Mouse (Mus musculus) hindbrain, embryonic 14.5 days (tissue): ENCODE data around the gene Map4k4. TPM values are rescaled to one million over a fixed set of nuclear protein-coding genes. Genes with fewer than 3 reads are reported as not detected.

Source experiments
- ATAC-seq: fragments of 200-750 bp; cut with Nextera tagmentation; 2 replicates; pipeline ENCODE4 v1.8.0; 2017; ENCODE audit warnings: moderate number of reproducible peaks, mild to moderate bottlenecking, moderate TSS enrichment, moderate library complexity; ENCODE audit not compliant: low FRiP score
- DNase-seq: peaks from one replicate; pipeline ENCODE4 v3.0.0-alpha.2; 2015; ENCODE audit warnings: low spot score
- H3K27ac ChIP-seq: fragments of 300-500 bp; sonication (generic); 2 replicates; pipeline ENCODE4 v1.5.1; 2014; ENCODE audit warnings: mild to moderate bottlenecking, moderate library complexity
- H3K27me3 ChIP-seq: fragments of 300-500 bp; sonication (generic); 2 replicates; pipeline ENCODE4 v1.6.1; 2014; ENCODE audit warnings: mild to moderate bottlenecking, low read length, mixed read lengths; ENCODE audit not compliant: control insufficient read depth, insufficient read depth
- H3K36me3 ChIP-seq: fragments of 300-500 bp; sonication (generic); replicated peaks from 2 replicates; pipeline ENCODE4 v1.6.1; 2014; ENCODE audit not compliant: control insufficient read depth, insufficient read depth
- H3K4me1 ChIP-seq: fragments of 300-500 bp; sonication (generic); replicated peaks from 2 replicates; pipeline ENCODE4 v1.6.1; 2014; ENCODE audit warnings: antibody characterized with exemption, low read length, mixed read lengths; ENCODE audit not compliant: control insufficient read depth, insufficient read depth
- H3K4me2 ChIP-seq: fragments of 300-500 bp; sonication (generic); replicated peaks from 2 replicates; pipeline ENCODE4 v1.6.1; 2014; ENCODE audit warnings: mild to moderate bottlenecking, moderate library complexity
- H3K4me3 ChIP-seq: fragments of 300-500 bp; sonication (generic); replicated peaks from 2 replicates; pipeline ENCODE4 v1.5.1; 2014; ENCODE audit warnings: mild to moderate bottlenecking, low read length
- H3K9ac ChIP-seq: fragments of 300-500 bp; sonication (generic); 2 replicates; pipeline ENCODE4 v1.6.1; 2014
- H3K9me3 ChIP-seq: fragments of 300-500 bp; sonication (generic); 2 replicates; pipeline ENCODE4 v1.6.1; 2016; ENCODE audit warnings: low read length; ENCODE audit not compliant: control insufficient read depth
- WGBS: fragments of 180-500 bp; shearing (Covaris S2); extraction: QIAGEN DNeasy Blood & Tissue Kit; methylation state at CpG from one replicate; pipeline ENCODE4 v1.1.7; 2014; 5-methylcytosine and 5-hydroxymethylcytosine counted together
- polyA plus RNA-seq: library from polyadenylated mRNA; unstranded; fragments of >200 nt; fragmentation: Nextera tagmentation; extraction: Ambion mirVana; gene quantifications from 2 replicates; pipeline ENCODE4 v1.2.1, GENCODE M21; 2014

Map4k4 gene
- polyA plus RNA-seq, 1 experiment from 2014 or later = 51.2 TPM

GRCm38 (mm10) chr1:39976847-39977744 is 76.4 kb downstream of the Map4k4 start:
- H3K27me3 ChIP-seq = no peaks in the 10 kb centered on the region
- peaks cover 83% of the 10 kb centered on the region for H3K36me3 ChIP-seq
- H3K9ac ChIP-seq = no peak overlapping the region
- 0 out of 2 replicates have a peak, but pooled peaks cover 4% of the 10 kb centered on the region for H3K4me1 ChIP-seq
- ATAC-seq (peak; percentile 64), DNase-seq (no peak)
- no peaks in the 10 kb centered on the region for H3K9me3 ChIP-seq
- H3K27ac ChIP-seq = peak overlapping the region; percentile 61; the same call in 1 of the 2 replicates
- H3K4me2 ChIP-seq = no peak overlapping the region
- no peak overlapping the region for H3K4me3 ChIP-seq
- WGBS = 68% methylated on average over 11 of the region's 11 CpGs

- Histone ChIP-seq H3K27me3 (no peaks in the 10 kb centered on the region), H3K4me3 (no peak overlapping the region), H3K9ac (no peak overlapping the region), H3K4me1 (0 out of 2 replicates have a peak, but pooled peaks cover 4% of the 10 kb centered on the region), H3K36me3 (peaks cover 94% of the 10 kb centered on the region), H3K4me2 (no peak overlapping the region), H3K9me3 (no peaks in the 10 kb centered on the region), H3K27ac (no peak overlapping the region)
- 85% methylated on average over 20 of the region's 20 CpGs for WGBS
- no peak for ATAC-seq
- DNase-seq = no peak
Observed at GRCm38 (mm10) chr1:39978781-39979486, 78.2 kb downstream of the Map4k4 start.

- ATAC-seq (no peak), DNase-seq (no peak)
- WGBS = 84% methylated on average over 15 of the region's 15 CpGs
- H3K36me3 ChIP-seq = peaks cover 94% of the 10 kb centered on the region
- no peak overlapping the region for H3K9ac ChIP-seq
- H3K4me2 ChIP-seq = no peak overlapping the region
- no peak overlapping the region for H3K4me3 ChIP-seq
- no peaks in the 10 kb centered on the region for H3K27me3 ChIP-seq
- H3K4me1 ChIP-seq = 0 out of 2 replicates have a peak, but pooled peaks cover 4% of the 10 kb centered on the region
- H3K9me3 ChIP-seq = no peaks in the 10 kb centered on the region
- no peak overlapping the region for H3K27ac ChIP-seq
Observed at GRCm38 (mm10) chr1:39980314-39981290, 79.9 kb downstream of the Map4k4 start.

GRCm38 (mm10) chr1:39981970-39982369 is 81.3 kb downstream of the Map4k4 start:
- ATAC-seq (no peak), DNase-seq (no peak)
- H3K9me3 ChIP-seq = no peaks in the 10 kb centered on the region
- H3K4me3 ChIP-seq = no peak overlapping the region
- peaks cover 94% of the 10 kb centered on the region for H3K36me3 ChIP-seq
- H3K27me3 ChIP-seq = no peaks in the 10 kb centered on the region
- no peak overlapping the region for H3K9ac ChIP-seq
- 0 out of 2 replicates have a peak, but pooled peaks cover 4% of the 10 kb centered on the region for H3K4me1 ChIP-seq
- H3K4me2 ChIP-seq = no peak overlapping the region
- 81% methylated on average over 3 of the region's 3 CpGs for WGBS
- no peak overlapping the region for H3K27ac ChIP-seq

GRCm38 (mm10) chr1:39982727-39983487 is 82.2 kb downstream of the Map4k4 start:
- peaks cover 91% of the 10 kb centered on the region for H3K36me3 ChIP-seq
- no peak overlapping the region for H3K4me2 ChIP-seq
- 67% methylated on average over 13 of the region's 13 CpGs for WGBS
- DNase-seq (no peak), ATAC-seq (no peak)
- H3K9me3 ChIP-seq = no peaks in the 10 kb centered on the region
- H3K4me1 ChIP-seq = 0 out of 2 replicates have a peak, but pooled peaks cover 4% of the 10 kb centered on the region
- no peak overlapping the region for H3K9ac ChIP-seq
- no peaks in the 10 kb centered on the region for H3K27me3 ChIP-seq
- H3K27ac ChIP-seq = peak overlapping the region; percentile 32; the same call in 1 of the 2 replicates
- H3K4me3 ChIP-seq = no peak overlapping the region

- no peak overlapping the region for H3K27ac ChIP-seq
- DNase-seq = no peak
- peaks cover 91% of the 10 kb centered on the region for H3K36me3 ChIP-seq
- no peak overlapping the region for H3K4me2 ChIP-seq
- H3K4me3 ChIP-seq = no peak overlapping the region
- no peaks in the 10 kb centered on the region for H3K4me1 ChIP-seq
- WGBS = 90% methylated on average over 9 of the region's 9 CpGs
- H3K9ac ChIP-seq = no peak overlapping the region
- no peak for ATAC-seq
- no peaks in the 10 kb centered on the region for H3K27me3 ChIP-seq
- H3K9me3 ChIP-seq = no peaks in the 10 kb centered on the region
Observed at GRCm38 (mm10) chr1:39984331-39984730, 83.6 kb downstream of the Map4k4 start.

GRCm38 (mm10) chr1:39986820-39987219 is 86.1 kb downstream of the Map4k4 start:
- no peak overlapping the region for H3K4me2 ChIP-seq
- peaks cover 92% of the 10 kb centered on the region for H3K36me3 ChIP-seq
- H3K27ac ChIP-seq = no peak overlapping the region
- H3K4me1 ChIP-seq = no peaks in the 10 kb centered on the region
- ATAC-seq (no peak), DNase-seq (no peak)
- H3K9me3 ChIP-seq = no peaks in the 10 kb centered on the region
- WGBS = 95% methylated on average over 9 of the region's 9 CpGs
- H3K4me3 ChIP-seq = no peak overlapping the region
- H3K27me3 ChIP-seq = no peaks in the 10 kb centered on the region
- H3K9ac ChIP-seq = no peak overlapping the region

- ATAC-seq = no peak
- Histone ChIP-seq H3K4me3 (no peak overlapping the region), H3K36me3 (peaks cover 91% of the 10 kb centered on the region)
Observed at GRCm38 (mm10) chr1:39988841-39989240, 88.1 kb downstream of the Map4k4 start.

More at GRCm38 (mm10) chr1:39988841-39989240, 88.1 kb downstream of the Map4k4 start:
- no peak overlapping the region for H3K9ac ChIP-seq
- DNase-seq = no peak
- no peaks in the 10 kb centered on the region for H3K4me1 ChIP-seq
- WGBS = 89% methylated on average over 12 of the region's 12 CpGs
- H3K9me3 ChIP-seq = no peaks in the 10 kb centered on the region
- H3K27me3 ChIP-seq = no peaks in the 10 kb centered on the region
- H3K27ac ChIP-seq = no peak overlapping the region
- no peak overlapping the region for H3K4me2 ChIP-seq
